Mouse (Mus musculus): ENCODE results near the gene Itgb3.

The Itgb3 gene

DNA sequence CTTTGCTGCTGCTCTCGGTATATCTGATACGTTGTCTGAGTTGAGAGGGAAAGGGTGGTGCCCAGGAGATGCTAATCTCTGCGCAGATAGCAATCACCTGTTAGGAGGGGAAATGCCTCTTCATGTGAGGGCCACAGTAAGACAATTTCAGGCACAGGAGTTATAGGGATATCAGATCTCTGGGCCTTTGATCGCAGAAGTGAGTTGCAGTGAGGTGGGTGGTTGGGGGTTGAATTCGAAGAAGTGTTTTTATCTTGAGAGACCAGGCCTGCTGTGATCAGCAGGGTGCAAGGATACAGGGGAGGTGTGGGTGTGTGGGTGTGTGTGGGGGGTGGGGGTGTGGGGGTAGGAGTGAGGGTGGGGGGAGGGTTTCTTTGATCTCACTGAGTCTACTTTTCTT lies 53.3 kb downstream of the Itgb3 start:
- no peak for DNase-seq (ENCODE audit: low spot score)

DNA sequence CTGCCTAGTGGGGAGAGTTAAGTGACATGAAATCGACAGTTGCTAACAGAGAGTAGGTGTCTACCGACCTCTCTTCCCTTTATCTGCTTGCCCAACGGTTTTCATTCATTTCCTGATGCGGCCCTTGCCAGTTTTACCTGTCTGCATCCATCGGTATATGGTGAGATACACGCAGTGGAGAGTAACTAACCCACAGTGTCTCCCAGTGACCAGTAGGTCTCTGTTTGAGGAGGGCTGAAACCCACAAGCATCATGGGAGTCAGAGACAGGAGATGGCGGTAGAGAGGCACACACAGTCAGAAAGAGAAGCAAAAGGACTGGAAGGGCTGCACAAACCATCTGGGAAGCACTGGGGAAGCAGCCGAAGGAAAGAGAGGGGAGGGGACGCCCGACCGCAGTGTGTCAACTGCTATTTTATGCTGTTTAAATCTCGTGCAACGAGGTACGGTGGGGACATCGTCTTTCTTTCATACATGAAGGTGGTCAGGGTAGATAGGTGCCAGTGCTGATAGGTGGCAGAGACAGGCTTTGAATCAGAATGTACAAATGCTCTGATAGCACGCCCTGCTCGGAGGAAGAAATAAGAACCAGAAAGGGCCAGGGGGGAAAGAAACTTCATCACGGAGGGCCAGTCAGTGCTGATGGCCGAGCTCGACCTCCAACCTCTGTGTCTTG lies 53.9 kb downstream of the Itgb3 start:
- DNase-seq (ENCODE audit: low spot score) = no peak

DNA sequence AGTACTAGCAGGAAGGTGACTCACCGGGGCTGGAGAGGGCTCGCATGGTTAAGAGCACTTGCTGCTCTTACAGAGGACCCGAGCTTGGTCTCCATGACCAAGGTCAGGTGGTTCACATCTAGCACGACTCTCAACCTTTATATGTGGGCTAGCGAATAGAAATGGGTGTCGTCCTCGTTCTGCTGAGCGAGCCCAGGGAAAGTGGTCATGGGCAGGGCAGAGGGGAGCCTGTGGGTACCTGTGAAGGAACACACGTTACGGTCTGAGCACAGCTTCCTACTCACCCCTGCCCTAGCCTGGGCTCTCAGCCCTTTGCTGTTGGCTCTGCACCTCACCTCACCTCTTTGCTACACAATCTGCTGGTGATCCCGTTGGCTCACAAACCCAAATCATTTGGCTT lies 54.8 kb downstream of the Itgb3 start:
- DNase-seq (ENCODE audit: low spot score) = no peak

DNA sequence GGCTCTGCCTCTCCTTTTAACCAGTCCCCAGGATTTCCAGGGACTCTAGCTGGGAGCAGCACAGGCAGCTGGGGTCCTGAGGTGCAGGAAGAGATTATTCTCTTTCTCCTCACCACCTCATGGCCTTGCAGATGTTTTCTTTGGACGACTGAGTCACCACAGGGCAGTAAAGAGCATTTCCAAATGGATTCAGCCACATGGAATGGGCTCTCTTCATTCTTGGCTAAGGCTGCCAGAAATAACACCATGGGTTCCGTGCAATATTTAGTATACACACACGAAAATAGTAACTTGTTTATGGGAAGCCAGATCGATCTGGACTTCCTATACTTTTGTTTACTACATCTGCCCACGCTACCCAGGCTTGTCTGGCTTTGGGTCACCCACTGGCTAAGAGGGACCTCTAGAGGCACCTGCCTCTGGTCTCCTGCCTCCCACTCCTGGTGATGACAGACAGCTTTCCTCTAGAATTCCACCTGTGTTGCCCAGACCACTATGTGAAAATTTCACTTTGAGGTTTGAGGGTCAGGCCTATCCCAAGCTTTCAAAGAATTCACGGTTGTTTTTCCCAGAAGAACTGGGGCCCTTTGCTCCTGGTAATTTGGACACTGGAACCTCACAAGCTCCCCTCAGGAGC lies 55.6 kb downstream of the Itgb3 start:
- no peak for DNase-seq (ENCODE audit: low spot score)

DNA sequence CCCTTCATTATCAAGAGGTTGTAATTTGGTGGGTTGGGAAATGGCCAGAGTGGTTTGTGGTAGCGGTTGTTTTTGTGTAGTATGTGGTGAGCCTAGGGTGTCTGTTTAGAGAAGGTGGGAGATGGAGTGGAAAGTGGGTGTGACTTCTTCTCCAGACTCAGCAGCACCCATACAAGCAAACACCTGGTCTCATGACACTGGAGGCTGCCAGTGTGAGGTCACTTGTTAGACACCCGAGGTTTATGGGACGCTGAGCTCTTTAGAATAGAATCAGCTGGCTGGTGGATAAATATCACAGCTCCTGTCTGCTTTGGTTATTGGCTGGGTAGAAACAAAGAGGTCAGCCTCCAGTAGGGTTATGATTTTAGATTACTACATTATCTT lies 56.1 kb downstream of the Itgb3 start:
- no peak for DNase-seq (ENCODE audit: low spot score)

DNA sequence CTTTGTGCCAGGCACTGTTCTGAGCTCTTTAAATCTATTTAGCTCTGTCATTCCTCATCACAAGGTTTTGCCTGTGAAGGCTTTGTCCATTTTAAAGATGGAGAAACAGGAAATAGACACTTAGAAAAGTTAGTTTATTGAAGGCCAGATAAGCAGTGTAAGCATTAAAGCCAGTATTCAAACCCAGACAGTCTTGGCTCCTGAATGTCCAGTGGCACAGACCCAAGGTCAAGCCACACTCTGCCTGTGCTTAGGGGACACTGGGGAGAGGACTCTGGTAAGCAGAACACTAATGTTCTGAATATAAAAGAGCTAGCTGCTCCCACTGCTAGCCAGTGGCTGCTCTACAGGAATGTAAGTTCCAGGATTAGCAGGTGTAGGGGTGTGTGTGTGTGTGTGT lies 56.6 kb downstream of the Itgb3 start:
- no peak for DNase-seq (ENCODE audit: low spot score)

DNA sequence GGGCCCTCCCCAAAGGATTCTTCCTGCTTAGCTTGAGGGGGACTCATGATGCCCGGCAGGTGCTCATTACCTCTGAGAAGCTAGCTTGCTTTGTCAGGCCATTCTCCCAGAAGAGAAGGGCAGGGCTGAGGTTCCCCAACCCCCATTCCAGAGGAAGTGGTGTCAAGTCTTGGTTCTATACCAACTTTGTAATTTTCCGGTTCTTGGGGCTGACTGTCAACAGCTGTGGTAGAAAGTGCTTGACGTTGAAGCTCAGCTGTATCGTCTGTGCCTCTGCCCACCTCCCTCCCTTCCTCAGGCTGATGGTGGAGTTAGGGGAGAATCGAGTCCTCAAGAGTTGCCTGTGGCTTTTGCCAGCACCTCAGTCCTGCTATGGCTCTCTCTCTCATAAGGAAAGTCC lies 59.6 kb downstream of the Itgb3 start:
- DNase-seq (ENCODE audit: low spot score) = no peak

DNA sequence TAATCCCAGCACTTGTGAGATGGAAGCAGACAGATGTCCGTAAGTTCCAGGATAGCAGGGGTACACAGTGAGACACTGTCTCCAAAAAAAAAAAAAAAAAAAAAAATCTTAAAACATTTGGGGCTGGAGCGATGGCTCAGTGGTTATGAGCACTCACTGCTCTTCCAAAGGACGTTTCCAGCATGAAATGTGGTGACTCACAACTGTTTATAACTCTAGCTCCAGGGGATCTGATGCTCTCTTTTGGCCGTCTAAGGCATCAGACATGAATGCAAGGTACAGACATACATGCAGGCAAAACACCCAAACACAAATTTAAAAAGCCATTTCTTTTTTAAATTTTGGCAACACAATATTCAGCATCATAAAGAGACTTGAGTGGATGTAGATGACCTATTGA lies 65.6 kb downstream of the Itgb3 start:
- DNase-seq (ENCODE audit: low spot score) = no peak

DNA sequence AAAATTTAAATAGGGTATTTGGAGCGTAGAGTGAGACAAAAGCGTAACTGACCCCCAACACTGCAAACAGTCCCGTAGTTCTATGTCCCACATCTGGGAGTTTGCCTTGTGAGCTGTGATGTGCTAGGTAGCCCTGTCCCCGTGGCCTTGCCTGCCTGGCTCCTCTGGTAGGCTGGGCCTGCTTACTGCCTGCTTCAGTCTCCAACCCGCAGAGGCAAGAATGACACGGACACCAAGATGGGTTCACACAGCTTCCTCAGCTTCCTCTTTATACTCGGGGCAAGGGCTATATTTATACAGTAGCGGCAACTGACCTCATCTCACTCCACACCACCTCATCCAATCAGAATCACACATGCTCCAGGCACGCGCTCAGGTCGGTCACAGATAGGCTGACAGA lies 67.0 kb downstream of the Itgb3 start:
- DNase-seq (ENCODE audit: low spot score) = no peak

DNA sequence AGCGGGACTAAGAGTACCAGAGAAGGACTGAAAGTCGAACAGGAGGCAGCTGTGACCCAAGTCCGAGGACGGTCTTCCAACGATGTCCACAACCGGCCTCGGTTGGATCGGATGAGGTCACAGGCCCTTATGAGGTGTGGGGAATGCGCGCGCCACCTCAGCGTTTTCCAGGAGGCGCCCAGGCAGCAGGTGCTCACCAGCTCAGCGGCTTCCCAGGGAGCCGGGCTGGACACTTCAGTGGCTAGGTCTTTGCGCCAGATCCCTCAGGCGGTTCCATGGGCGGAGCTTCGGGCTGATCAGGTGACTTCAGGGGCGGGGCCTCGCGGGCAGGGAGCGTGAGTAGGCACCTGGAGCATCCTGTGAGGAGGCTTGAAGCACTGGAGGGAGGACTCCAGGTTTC lies 77.7 kb downstream of the Itgb3 start, which contains the start of gene Gm11639:
Gm11639 (plus strand) TSS at position 160 of the 400 bp plus-strand sequence.
- DNase-seq (ENCODE audit: low spot score) = no peak

DNA sequence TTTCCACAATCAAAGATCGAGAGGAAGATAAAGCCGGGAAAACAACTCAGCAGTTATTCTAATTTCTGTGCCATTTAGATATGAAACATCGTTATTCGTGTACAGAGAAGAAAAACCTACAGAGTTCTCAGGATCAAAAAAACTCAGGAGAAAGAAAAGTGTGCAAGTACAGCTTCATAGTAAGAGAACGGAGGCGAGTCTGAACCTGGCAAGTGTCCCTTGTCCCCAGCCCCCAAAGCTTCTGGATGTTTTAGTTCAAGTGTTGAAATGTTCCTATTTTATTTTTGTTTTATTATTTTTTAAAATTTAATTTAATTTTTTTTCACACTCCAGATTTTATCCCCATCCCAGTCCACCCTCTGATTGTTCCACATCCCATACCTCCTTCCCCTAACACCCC lies 85.4 kb downstream of the Itgb3 start:
- DNase-seq (ENCODE audit: low spot score) = no peak

DNA sequence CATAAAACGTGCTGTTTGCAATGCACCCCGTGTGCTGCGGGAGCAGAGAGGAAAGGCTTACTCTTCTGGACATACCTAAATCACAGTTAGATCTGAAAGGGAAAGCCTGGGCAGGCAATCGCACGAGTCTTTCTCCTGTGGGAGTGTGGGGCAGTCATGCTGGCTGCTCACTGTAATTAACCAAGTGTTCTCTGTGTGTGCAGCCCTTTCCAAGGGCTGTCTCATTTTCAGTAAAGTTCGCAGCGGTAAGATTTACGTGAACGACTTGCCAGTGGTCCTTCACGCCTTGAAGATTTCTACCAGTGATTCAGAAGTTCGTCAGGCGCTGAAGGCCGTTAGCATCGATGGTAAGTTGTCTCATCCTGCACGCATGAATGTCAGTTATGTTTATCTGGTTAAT lies 96.3 kb downstream of the Itgb3 start:
- peak; percentile 18 for DNase-seq (ENCODE audit: low spot score)

DNA sequence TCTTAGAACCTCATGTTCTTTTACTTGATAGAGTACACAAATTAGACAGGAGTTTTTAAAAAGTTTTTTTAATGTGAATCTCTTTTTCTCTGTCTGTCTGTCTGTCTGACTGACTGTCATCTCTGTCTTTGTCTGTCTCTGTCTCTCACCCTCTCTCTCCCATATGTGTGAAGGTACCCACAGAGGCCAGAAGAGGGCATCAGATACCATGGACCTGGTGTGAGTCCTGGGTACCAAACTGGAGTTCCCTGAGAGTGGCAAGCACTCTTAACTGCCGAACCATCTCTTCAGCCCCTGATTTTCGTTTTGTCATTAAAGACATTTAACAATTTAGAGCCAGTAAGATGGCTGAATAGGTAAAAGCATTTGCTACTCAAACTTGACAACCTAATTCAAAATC lies 99.3 kb downstream of the Itgb3 start:
- no peak for DNase-seq (ENCODE audit: low spot score)

All from MN1 (cell line).